9 mouse cellular contexts compared by ENCODE assay signal in genomic region chr2:153070762-153071490, GRCm38 (mm10). TPM values are rescaled to one million over a fixed set of nuclear protein-coding genes. Genes with fewer than 3 reads are reported as not detected.
A peak's percentile ranks its signal among the peaks of the same experiment; 100 is the strongest.
DNase-seq lines count a peak whose midpoint lies in the region; ATAC-seq and TF ChIP-seq lines count a peak whose summit lies in the region.
"Had no signal": no experiment of that assay in that cellular context is flagged by ENCODE, and none has a peak within 500 bp of the region (broad histone marks: within the 10 kb centered on the region; RNA-seq: fewer than 3 reads in every experiment).

No protein-coding gene starts in this region.

- WGBS in bone marrow, adult 2 months: 83% methylated on average over 23 of the region's 23 CpGs
- WGBS in forebrain, embryonic 13.5 days: 6% methylated on average over 23 of the region's 23 CpGs

- H3K4me2 ChIP-seq in forebrain, embryonic 13.5 days: peak overlapping the region; percentile 61; the same call in 1 of the 2 replicates

- DNase-seq in left cerebral cortex, adult 2 months (ENCODE audit: extremely low spot score in 1 of 2, low spot score in 2 of 2): no peak
- no peak for DNase-seq in left cerebral cortex, adult 8-10 months (ENCODE audit: low spot score in 2 of 2)
- peak; percentile 58 for DNase-seq in lung, postnatal 14 days
- DNase-seq in testis, postnatal 14 days (ENCODE audit: low spot score): peak; percentile 72
- no peak for DNase-seq in urinary bladder, adult 18-20 months (ENCODE audit: low spot score in 2 of 2)
- no peak for DNase-seq in frontal cortex, postnatal 25 days (ENCODE audit: low spot score in 2 of 2)

- ATAC-seq in forebrain, embryonic 13.5 days: no peak

- intact Hi-C loops in left cerebral cortex, adult 2 months (cut with DNase I): no loop called here

- peaks cover 75% of the 10 kb centered on the region for H3K27me3 ChIP-seq in forebrain, embryonic 13.5 days

- no peak overlapping the region for H3K27ac ChIP-seq in left cerebral cortex, adult 2 months
- no peak overlapping the region for H3K27ac ChIP-seq in bone marrow, adult 2 months (ENCODE audit: control insufficient read depth, insufficient read depth, low read depth, low read length, poor library complexity)
- H3K27ac ChIP-seq in forebrain, embryonic 13.5 days: no peak overlapping the region
- H3K27ac ChIP-seq: limb, embryonic 13.5 days had no signal

- no peaks in the 10 kb centered on the region for H3K36me3 ChIP-seq in forebrain, embryonic 13.5 days (ENCODE audit: poor library complexity, severe bottlenecking)
- H3K36me3 ChIP-seq: limb, embryonic 13.5 days had no signal

- no peak overlapping the region for H3K4me3 ChIP-seq in left cerebral cortex, adult 2 months
- no peak overlapping the region for H3K4me3 ChIP-seq in bone marrow, adult 2 months (replicated peaks; ENCODE audit: control insufficient read depth, low read depth, low read length)
- H3K4me3 ChIP-seq in forebrain, embryonic 13.5 days: peak overlapping the region; percentile 5; the same call in 1 of the 2 replicates

- H3K9ac ChIP-seq in forebrain, embryonic 13.5 days: no peak overlapping the region

- peaks cover 4% of the 10 kb centered on the region for H3K4me1 ChIP-seq in bone marrow, adult 2 months (ENCODE audit: control insufficient read depth, insufficient read depth, low read length)
- H3K4me1 ChIP-seq in forebrain, embryonic 13.5 days: peaks cover 10% of the 10 kb centered on the region
- H3K4me1 ChIP-seq: limb, embryonic 13.5 days had no signal

- no peaks in the 10 kb centered on the region for H3K9me3 ChIP-seq in forebrain, embryonic 13.5 days (replicated peaks)
- H3K9me3 ChIP-seq: limb, embryonic 13.5 days had no signal

- no peak for TF ChIP-seq POLR2A in bone marrow, adult 2 months (IDR thresholded peaks at IDR 0.05; ENCODE audit: borderline replicate concordance, control insufficient read depth, low read depth, low read length)

- peak; percentile 48 for TF ChIP-seq CTCF in left cerebral cortex, adult 2 months (IDR thresholded peaks at IDR 0.05)
- peak; percentile 64 for TF ChIP-seq CTCF in bone marrow, adult 2 months (IDR thresholded peaks at IDR 0.05; ENCODE audit: control insufficient read depth, insufficient read depth, low read length)

RNA-seq across cellular contexts. Expression of gene Ccm2l, which starts 5.2 kb away (rescaled TPM):
- total RNA-seq in left cerebral cortex, adult 2 months (2021): 1 to 10 TPM; 5.4 to 6.2 TPM
- 1 to 10 TPM; 4.3 to 4.6 (median 4.4) TPM for total RNA-seq in left cerebral cortex, adult 8-10 months (2022)
- polyA plus RNA-seq in bone marrow, adult 2 months (2011; ENCODE audit: insufficient read depth, insufficient read length, low replicate concordance, missing spikeins): 4.8 and 8.3 TPM in 2 replicates
- 0.58 and 0.72 TPM in 2 replicates for polyA plus RNA-seq in forebrain, embryonic 13.5 days (2015; fragmentation: Nextera tagmentation; extraction: Ambion mirVana)

RNA-seq across cellular contexts. Expression of gene Hck, which starts 37.3 kb away (rescaled TPM):
- total RNA-seq in left cerebral cortex, adult 2 months (2021): 1 to 10 TPM; 2.0 to 2.1 TPM
- total RNA-seq in left cerebral cortex, adult 8-10 months (2022): 1 to 10 TPM; 1.7 to 4.2 (median 2.7) TPM
- polyA plus RNA-seq in bone marrow, adult 2 months (2011; ENCODE audit: insufficient read depth, insufficient read length, low replicate concordance, missing spikeins): 20.0 and 54.3 TPM in 2 replicates
- 0.91 and 1.1 TPM in 2 replicates for polyA plus RNA-seq in forebrain, embryonic 13.5 days (2015; fragmentation: Nextera tagmentation; extraction: Ambion mirVana)

RNA-seq across cellular contexts. Expression of gene Xkr7, which starts 39.3 kb away (rescaled TPM):
- 1 to 10 TPM; 5.0 to 5.3 TPM for total RNA-seq in left cerebral cortex, adult 2 months (2021)
- total RNA-seq in left cerebral cortex, adult 8-10 months (2022): 1 to 10 TPM; 5.0 to 6.7 (median 5.9) TPM
- polyA plus RNA-seq in bone marrow, adult 2 months (2011; ENCODE audit: insufficient read depth, insufficient read length, low replicate concordance, missing spikeins): not detected in 2 replicates
- 1.0 and 1.5 TPM in 2 replicates for polyA plus RNA-seq in forebrain, embryonic 13.5 days (2015; fragmentation: Nextera tagmentation; extraction: Ambion mirVana)
- polyA plus RNA-seq: limb, embryonic 13.5 days had no signal

RNA-seq across cellular contexts. Expression of gene Pdrg1, which starts 55.7 kb away (rescaled TPM):
- 10 to 100 TPM; 55.5 to 60.5 TPM for total RNA-seq in left cerebral cortex, adult 2 months (2021)
- total RNA-seq in left cerebral cortex, adult 8-10 months (2022): 10 to 100 TPM; 53.3 to 59.2 (median 57.1) TPM
- 29.8 and 30.9 TPM in 2 replicates for polyA plus RNA-seq in bone marrow, adult 2 months (2011; ENCODE audit: insufficient read depth, insufficient read length, low replicate concordance, missing spikeins)
- 142 TPM in 2 replicates for polyA plus RNA-seq in forebrain, embryonic 13.5 days (2015; fragmentation: Nextera tagmentation; extraction: Ambion mirVana)

Comparison
In these comparisons a context has a peak if more than half of its experiments do, and no peak if none do; other contexts are left out.
1. DNase-seq: peak in lung, postnatal 14 days (single experiment) and testis, postnatal 14 days (single experiment); none in left cerebral cortex, adult 2 months (0 of 2), left cerebral cortex, adult 8-10 months (0 of 2), urinary bladder, adult 18-20 months (0 of 2) and frontal cortex, postnatal 25 days (0 of 2).